Mouse (Mus musculus) cerebellum, adult (tissue): ENCODE data around the gene Slc25a45.
A peak's percentile ranks its signal among the peaks of the same experiment; 100 is the strongest.

ENCODE experiments used
- ATAC-seq: cut with Nextera tagmentation; 2 replicates; pipeline ENCODE4 v1.9.2; 2017; ENCODE audit warnings: mild to moderate bottlenecking, moderate library complexity, mixed read lengths; ENCODE audit not compliant: insufficient number of reproducible peaks, low FRiP score, low TSS enrichment

Gene Slc25a45

GRCm38 (mm10) chr19:5877618-5878361 is at the start of gene Slc25a45:
Slc25a45 (plus strand) TSS chr19:5877808.
- ATAC-seq, result peak; percentile 43; the same call in 1 of the 2 replicates

GRCm38 (mm10) chr19:5828155-5828554 is 49.5 kb upstream of the Slc25a45 start:
- no peak for ATAC-seq

DNA sequence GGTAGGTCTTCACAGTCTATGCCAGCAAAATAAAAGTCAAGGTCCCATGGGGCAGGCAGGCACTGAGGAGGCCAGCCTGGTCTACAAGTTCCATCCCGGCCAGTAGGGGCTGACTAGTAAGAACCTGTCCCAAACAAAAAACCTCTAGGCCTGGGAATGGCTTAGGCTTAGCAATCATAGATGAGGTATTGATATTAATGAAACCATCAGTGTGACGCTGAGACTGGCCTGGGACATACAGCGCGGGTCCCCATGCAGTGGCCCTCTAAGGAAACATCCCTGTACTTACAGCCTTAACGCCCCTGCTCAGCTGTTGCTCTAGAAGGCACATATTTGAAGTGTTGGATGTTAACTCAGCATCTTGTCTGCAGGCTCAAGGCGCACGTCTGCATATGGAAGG is 48.7 kb upstream of the Slc25a45 start:
- no peak for ATAC-seq

- no peak for ATAC-seq
These were observed 47.5 kb upstream of the Slc25a45 start for GRCm38 (mm10) chr19:5829958-5830615.

DNA sequence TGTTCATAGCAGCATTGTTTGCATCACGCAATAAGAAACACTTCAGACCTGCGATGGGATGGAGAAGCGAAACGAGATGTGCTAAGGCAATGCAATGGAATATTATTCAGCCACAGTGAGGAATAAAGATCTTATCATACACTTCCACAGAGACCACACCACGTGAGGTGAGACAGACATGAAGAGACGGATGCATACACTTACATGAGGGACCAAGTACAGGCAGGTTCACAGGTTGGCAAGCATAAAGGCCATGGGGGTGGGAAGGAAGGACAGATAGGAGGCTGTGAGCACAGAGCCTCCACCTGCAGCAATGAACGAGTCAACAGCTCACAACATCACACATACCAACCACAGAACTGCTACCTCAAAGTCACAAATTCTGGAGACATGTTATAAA is 46.8 kb upstream of the Slc25a45 start:
- ATAC-seq, result no peak

- ATAC-seq, result no peak
These were observed 46.2 kb upstream of the Slc25a45 start for GRCm38 (mm10) chr19:5831224-5831957.

DNA sequence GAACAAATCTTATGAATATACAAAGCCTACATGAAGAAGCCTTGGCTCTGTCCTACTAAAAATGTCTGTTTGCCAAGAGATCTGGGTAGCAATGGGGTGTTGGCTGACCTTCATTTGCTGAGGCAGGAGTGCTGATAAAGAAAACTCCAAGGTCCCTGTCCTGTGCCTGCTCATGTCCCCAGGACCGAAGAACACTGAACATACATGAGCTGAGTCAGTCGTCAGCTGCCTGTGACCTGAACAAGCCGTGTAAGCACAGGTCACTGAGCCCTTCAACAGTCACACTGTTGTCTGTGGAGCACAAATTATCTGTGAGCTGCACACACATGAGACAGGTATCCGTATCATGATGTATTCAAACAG is 45.7 kb upstream of the Slc25a45 start:
- ATAC-seq, result no peak

DNA sequence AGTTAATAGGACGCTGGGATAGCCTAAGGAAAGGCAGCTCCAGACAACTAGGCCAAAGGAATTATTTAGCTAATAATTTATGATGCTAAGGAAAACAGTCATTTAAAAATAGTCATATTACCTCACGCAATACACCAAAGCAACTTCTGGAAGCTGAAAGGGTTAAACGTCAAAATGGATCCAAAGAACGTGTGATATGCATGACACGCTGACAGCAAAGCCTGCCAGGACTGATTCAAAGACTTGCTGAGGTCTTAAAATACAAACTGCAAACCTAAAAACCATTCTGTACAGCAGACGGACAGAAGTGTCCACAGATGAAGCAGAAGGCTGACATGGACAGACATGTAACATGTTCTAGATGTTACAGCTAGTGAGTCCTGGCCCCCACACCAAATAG is 45.3 kb upstream of the Slc25a45 start:
- ATAC-seq, result no peak

DNA sequence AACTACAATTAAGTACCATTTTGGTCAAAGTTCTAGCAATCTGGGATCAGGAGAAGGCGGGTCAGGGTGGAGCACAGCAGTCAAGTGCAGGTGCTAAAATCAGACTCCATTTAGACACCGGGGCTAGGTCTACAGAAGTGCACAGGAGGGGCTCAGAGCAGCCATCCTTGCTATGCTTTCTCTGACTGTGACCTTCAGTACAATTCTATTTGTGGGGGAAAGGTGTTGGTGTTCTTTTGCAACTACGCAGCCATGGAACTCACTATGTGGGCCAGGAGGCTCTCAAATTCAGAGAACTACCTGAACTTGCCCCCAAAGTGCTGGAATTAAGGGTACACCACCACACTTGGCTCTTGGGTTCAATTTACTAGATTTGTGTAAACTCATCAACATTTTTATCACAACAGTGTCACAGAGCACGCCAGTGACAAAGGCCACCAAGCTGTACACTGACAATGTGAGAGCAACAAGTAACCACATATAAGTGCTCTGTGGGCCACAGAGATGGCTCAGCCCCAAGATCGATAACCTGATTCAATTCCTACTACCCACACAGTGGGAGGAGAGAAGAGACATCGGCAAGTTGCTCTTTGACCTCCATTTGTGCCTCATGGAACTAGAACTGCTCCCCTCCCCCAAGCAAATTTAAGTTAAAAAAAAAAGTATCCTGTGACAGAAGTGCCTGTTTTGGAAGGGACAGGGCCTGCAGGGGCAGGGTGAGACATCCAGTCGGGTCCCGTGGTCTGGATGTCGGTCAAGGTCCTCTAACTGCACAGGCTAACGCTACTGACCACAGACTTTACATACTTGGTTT is 44.1 kb upstream of the Slc25a45 start:
- no peak for ATAC-seq

GRCm38 (mm10) chr19:5834260-5834925 is 43.2 kb upstream of the Slc25a45 start:
- ATAC-seq, result no peak

DNA sequence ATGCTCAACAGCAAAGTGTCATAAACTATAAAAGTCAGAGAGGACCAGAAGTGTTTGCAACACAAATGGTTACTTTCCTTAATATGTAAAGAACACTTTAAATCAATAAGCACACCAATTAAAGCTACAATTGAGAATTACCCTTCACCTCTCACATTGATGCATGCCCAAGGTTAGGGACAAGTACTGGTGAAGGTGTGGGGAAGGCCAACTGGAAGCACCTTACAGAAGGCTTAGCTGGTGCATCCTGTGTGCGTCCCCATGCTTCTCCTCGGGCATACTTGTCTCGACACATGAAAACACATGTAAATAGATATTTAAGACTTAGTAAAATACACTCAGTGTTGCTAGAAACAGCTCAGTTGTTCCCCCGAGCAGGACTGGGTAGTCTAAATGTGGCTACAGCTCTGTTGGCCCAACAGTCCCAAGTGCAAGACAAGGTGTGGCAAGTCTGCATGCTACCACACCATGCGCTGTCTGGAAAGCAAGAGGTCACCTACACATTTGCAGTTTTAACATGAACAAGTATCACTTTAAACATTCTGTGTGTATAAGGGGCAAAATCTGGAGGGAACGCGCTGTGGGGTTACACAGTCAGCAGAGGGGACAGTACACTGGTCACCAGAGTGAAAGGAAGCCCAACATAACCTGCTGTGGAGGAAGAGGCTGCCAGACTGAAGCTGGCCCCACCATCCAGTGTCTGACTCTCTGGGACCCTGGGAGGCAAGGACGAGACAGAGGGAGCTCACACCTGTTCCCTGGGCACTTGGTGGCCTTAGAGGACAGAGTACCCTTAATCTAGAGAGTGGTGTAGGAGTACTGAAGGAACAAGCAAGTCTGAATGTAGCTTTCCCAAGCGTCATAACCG is 42.3 kb upstream of the Slc25a45 start:
- ATAC-seq, result no peak

GRCm38 (mm10) chr19:5835922-5836430 is 41.6 kb upstream of the Slc25a45 start:
- ATAC-seq, result no peak

DNA sequence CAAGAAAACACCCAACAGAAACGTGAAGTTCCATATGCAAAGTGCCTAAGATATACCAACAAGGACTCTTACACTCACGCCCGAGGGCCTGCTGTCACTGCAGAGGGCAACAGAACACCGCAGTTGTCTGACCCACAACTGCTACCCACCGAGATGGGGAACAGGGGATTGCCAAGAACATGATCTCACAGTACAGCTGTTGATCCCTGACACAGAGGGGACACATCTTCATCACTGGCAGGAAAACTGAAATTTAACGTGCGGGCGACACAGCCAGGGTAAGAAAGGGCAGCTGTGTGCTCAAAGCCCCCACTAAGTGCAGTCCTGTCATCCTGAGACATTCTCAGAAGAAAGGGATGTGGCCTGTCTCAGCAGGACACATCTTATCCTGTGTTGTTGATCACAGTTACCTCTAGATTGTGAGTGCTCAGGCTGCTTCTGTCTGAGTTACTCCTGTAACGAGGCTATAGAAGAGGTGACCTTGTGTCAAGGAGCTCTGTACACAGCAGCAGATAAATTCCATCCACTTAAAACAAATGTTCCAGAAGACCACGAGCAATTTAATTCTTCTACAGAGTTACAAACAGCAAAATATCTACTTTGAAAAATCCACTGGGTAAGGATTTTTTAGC is 40.6 kb upstream of the Slc25a45 start:
- ATAC-seq, result no peak

DNA sequence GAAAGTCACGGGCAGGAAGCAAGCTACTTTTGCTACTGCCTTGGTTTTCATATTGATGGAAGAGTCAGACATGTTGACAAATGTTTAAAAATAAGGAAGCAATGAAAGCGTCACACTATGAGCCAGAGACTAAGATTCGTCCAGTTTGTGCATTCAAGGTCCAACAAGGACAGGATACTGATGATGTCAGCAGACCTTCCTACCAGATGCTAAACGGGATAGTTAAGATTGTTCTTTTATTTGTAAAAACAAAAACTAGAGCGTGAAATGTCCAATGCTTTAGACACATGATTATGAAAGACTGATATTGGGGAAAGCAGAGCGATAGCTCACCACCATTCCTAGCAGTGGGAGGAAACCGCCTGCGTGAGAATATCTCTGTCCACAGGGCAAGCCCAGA is 40.0 kb upstream of the Slc25a45 start:
- no peak for ATAC-seq

- ATAC-seq, result no peak
These were observed 39.3 kb upstream of the Slc25a45 start for GRCm38 (mm10) chr19:5838136-5838891.

GRCm38 (mm10) chr19:5838892-5839165 is 38.8 kb upstream of the Slc25a45 start:
- no peak for ATAC-seq

GRCm38 (mm10) chr19:5839317-5840085 is 38.1 kb upstream of the Slc25a45 start:
- ATAC-seq, result no peak
